Mouse (Mus musculus): ENCODE measurements around the gene Notch4. TPM values are rescaled to one million over a fixed set of nuclear protein-coding genes. Genes with fewer than 3 reads are reported as not detected.

Notch4 gene
- polyA plus RNA-seq, 1 experiment from 2014 or later: 10.6 TPM

DNA sequence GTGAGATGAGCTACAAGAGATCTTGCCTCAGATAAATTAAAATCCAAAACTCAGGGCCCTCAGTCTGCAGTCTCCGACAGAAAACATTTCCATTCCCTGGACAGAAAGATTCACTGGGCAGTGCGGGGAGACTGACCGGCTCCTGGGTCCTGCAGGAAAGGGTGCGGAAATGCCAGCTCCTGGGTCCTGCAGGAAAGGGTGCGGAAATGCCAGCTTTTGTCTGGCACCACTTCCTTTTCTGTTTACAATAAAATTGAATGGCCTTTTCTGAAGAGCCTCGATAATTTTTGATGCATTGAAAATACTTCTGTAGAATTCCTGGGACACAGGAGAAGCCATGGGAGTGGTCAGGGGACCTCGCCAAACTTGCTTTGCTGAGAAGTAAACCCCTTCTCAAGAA is 5.0 kb upstream of the Notch4 start:
- Histone ChIP-seq H3K9me3 (replicated peaks; ENCODE audit: low read length) (no peaks in the 10 kb centered on the region), H3K27me3 (ENCODE audit: insufficient read depth, low read length) (no peaks in the 10 kb centered on the region), H3K4me1 (replicated peaks; ENCODE audit: insufficient read depth, low read length) (peaks cover 3% of the 10 kb centered on the region; the same call in 1 of the 2 replicates), H3K4me2 (ENCODE audit: low read length) (no peak overlapping the region), H3K27ac (no peak overlapping the region), H3K9ac (ENCODE audit: low read depth, low read length) (no peak overlapping the region), H3K4me3 (replicated peaks; ENCODE audit: low read depth, low read length) (no peak overlapping the region), H3K36me3 (ENCODE audit: insufficient read depth, low read length) (no peaks in the 10 kb centered on the region)
- ATAC-seq (replicated peaks; ENCODE audit: low FRiP score, low read depth) (no peak), DNase-seq (ENCODE audit: low spot score) (no peak)
- 80% methylated on average over 7 of the region's 7 CpGs for WGBS
- TF ChIP-seq CTCF (IDR thresholded peaks at IDR 0.05; ENCODE audit: low read depth): no peak

DNA sequence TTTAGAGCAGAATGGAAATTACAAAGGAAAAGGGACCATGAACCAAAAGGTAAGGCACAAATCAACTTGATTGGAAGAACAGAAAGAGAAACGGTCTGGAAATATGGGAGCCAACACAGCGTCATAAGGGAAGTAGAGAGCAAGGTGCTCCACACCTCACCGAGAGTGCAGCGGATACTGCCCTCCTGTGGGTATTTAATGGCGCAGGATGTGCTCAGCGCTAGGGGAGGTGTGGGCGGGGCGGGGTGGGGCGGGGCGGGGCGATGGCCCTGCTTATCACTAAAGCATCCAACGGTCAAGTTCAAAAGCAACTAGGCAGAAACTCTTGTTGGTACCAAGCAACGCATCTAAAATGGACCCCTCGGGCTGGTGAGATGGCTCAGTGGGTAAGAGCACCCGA is 4.2 kb upstream of the Notch4 start:
- WGBS: 25% methylated on average over 15 of the region's 15 CpGs
- no peak for DNase-seq (ENCODE audit: low spot score)
- H3K36me3 ChIP-seq (ENCODE audit: insufficient read depth, low read length): no peaks in the 10 kb centered on the region
- H3K27me3 ChIP-seq (ENCODE audit: insufficient read depth, low read length): no peaks in the 10 kb centered on the region
- no peak overlapping the region for H3K4me2 ChIP-seq (ENCODE audit: low read length)
- H3K27ac ChIP-seq: no peak overlapping the region
- no peaks in the 10 kb centered on the region for H3K9me3 ChIP-seq (replicated peaks; ENCODE audit: low read length)
- H3K9ac ChIP-seq (ENCODE audit: low read depth, low read length): no peak overlapping the region
- H3K4me3 ChIP-seq (replicated peaks; ENCODE audit: low read depth, low read length): no peak overlapping the region
- H3K4me1 ChIP-seq (replicated peaks; ENCODE audit: insufficient read depth, low read length): peaks cover 8% of the 10 kb centered on the region
- ATAC-seq (replicated peaks; ENCODE audit: low FRiP score, low read depth): no peak
- peak; percentile 35; the same call in 1 of the 2 replicates for TF ChIP-seq CTCF (IDR thresholded peaks at IDR 0.05; ENCODE audit: low read depth)

DNA sequence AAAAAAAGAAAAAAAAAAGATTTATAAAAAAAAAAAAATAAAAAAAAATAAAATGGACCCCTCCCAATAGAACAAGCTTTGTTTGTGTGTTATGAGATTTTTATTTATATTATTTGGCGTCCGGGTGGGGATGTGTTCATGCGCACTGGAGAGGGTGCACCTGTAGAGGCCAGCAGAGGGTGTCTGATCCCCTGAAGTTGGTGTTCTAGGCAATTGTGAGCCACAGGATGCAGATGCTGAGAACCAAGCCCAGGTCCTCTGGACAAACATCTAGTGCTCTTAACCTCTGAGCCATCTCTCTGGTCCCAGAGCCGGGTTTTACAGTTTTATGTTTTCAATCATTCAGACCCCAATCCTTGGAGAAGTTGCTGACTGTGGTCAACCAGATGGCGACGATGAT is 3.6 kb upstream of the Notch4 start:
- WGBS: 95% methylated on average over 6 of the region's 6 CpGs
- Histone ChIP-seq H3K27me3 (ENCODE audit: insufficient read depth, low read length) (no peaks in the 10 kb centered on the region), H3K36me3 (ENCODE audit: insufficient read depth, low read length) (no peaks in the 10 kb centered on the region), H3K9ac (ENCODE audit: low read depth, low read length) (no peak overlapping the region), H3K27ac (no peak overlapping the region), H3K4me3 (replicated peaks; ENCODE audit: low read depth, low read length) (no peak overlapping the region), H3K4me2 (ENCODE audit: low read length) (no peak overlapping the region), H3K4me1 (replicated peaks; ENCODE audit: insufficient read depth, low read length) (peaks cover 13% of the 10 kb centered on the region), H3K9me3 (replicated peaks; ENCODE audit: low read length) (no peaks in the 10 kb centered on the region)
- no peak for DNase-seq (ENCODE audit: low spot score)
- TF ChIP-seq CTCF (IDR thresholded peaks at IDR 0.05; ENCODE audit: low read depth): no peak
- no peak for ATAC-seq (replicated peaks; ENCODE audit: low FRiP score, low read depth)

DNA sequence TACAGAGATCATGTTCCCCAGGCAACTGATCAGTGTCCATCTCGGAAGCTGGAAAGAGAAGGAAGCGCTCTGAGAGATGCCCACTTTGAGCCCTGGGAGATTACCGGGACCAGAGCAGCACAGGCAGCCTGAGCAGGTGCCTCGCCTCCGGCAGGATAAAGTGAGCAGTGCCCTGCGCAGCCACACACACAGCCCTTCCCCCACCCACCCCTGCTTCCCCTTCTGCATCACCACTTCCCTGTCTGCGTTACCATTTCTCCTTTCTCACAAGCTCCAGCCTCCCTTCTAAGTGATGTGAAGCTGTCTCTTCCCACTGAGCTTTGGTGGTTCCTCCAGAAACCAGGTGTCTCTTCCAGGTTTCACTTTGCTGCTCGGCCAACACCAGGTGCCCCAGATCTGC is 2.9 kb upstream of the Notch4 start:
- H3K4me1 ChIP-seq (replicated peaks; ENCODE audit: insufficient read depth, low read length): peaks cover 14% of the 10 kb centered on the region
- no peaks in the 10 kb centered on the region for H3K9me3 ChIP-seq (replicated peaks; ENCODE audit: low read length)
- no peak overlapping the region for H3K9ac ChIP-seq (ENCODE audit: low read depth, low read length)
- no peaks in the 10 kb centered on the region for H3K27me3 ChIP-seq (ENCODE audit: insufficient read depth, low read length)
- TF ChIP-seq CTCF (IDR thresholded peaks at IDR 0.05; ENCODE audit: low read depth): no peak
- no peaks in the 10 kb centered on the region for H3K36me3 ChIP-seq (ENCODE audit: insufficient read depth, low read length)
- H3K4me2 ChIP-seq (ENCODE audit: low read length): peak overlapping the region; percentile 15
- DNase-seq (ENCODE audit: low spot score) (no peak), ATAC-seq (replicated peaks; ENCODE audit: low FRiP score, low read depth) (no peak)
- H3K27ac ChIP-seq: peak overlapping the region; percentile 48; the same call in 1 of the 2 replicates
- 48% methylated on average over 8 of the region's 8 CpGs for WGBS
- no peak overlapping the region for H3K4me3 ChIP-seq (replicated peaks; ENCODE audit: low read depth, low read length)

DNA sequence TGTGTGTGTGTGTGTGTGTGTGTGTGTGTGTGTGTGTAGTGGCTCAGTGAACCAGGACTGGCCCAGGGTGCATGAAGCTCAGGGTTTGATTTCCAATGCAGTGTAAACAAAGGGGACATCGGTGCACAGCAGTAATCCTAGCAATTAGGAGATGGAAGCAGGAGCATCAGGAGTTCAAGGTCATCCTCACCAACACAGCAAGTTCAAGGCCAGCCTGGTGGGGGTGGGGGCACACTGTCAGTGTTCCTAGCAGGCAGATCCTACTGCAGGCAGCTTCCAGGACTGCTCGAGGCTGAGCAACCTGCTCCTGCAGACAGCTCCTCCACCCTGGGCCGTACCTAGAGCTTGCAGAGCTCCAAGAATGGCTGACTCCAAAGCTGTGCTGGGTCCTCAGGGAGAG is 1.5 kb upstream of the Notch4 start:
- no peak for ATAC-seq (replicated peaks; ENCODE audit: low FRiP score, low read depth)
- Histone ChIP-seq H3K4me3 (replicated peaks; ENCODE audit: low read depth, low read length) (no peak overlapping the region), H3K27me3 (ENCODE audit: insufficient read depth, low read length) (no peaks in the 10 kb centered on the region), H3K9ac (ENCODE audit: low read depth, low read length) (no peak overlapping the region), H3K27ac (no peak overlapping the region), H3K4me1 (replicated peaks; ENCODE audit: insufficient read depth, low read length) (peaks cover 14% of the 10 kb centered on the region), H3K9me3 (replicated peaks; ENCODE audit: low read length) (no peaks in the 10 kb centered on the region), H3K4me2 (ENCODE audit: low read length) (no peak overlapping the region), H3K36me3 (ENCODE audit: insufficient read depth, low read length) (no peaks in the 10 kb centered on the region)
- no peak for TF ChIP-seq CTCF (IDR thresholded peaks at IDR 0.05; ENCODE audit: low read depth)
- 61% methylated on average over 3 of the region's 3 CpGs for WGBS
- DNase-seq (ENCODE audit: low spot score): no peak

DNA sequence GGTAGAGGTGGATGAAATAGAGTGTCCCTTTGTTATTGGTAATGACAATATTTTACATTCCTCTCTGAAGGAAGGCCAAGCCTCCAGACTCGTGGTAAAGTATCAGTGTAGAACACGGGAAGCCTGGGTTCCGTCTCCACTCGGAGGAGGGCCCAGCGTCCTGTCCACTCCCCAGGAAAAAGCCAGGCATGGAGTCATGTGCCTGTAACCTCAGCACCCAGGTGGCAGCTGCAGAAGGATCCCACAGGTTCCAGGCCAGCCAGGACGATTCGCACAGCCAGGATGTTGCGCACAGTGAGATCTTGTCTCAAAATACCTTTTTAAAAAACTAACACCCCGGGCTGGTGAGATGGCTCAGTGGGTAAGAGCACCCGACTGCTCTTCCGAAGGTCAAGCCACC is 714 bp upstream of the Notch4 start:
- H3K27me3 ChIP-seq (ENCODE audit: insufficient read depth, low read length): no peaks in the 10 kb centered on the region
- no peak overlapping the region for H3K9ac ChIP-seq (ENCODE audit: low read depth, low read length)
- H3K9me3 ChIP-seq (replicated peaks; ENCODE audit: low read length): no peaks in the 10 kb centered on the region
- no peak overlapping the region for H3K4me3 ChIP-seq (replicated peaks; ENCODE audit: low read depth, low read length)
- H3K36me3 ChIP-seq (ENCODE audit: insufficient read depth, low read length): no peaks in the 10 kb centered on the region
- peaks cover 14% of the 10 kb centered on the region for H3K4me1 ChIP-seq (replicated peaks; ENCODE audit: insufficient read depth, low read length)
- DNase-seq (ENCODE audit: low spot score): no peak
- no peak for TF ChIP-seq CTCF (IDR thresholded peaks at IDR 0.05; ENCODE audit: low read depth)
- no peak for ATAC-seq (replicated peaks; ENCODE audit: low FRiP score, low read depth)
- WGBS: 56% methylated on average over 11 of the region's 11 CpGs
- no peak overlapping the region; the same call in 1 of the 2 replicates for H3K27ac ChIP-seq
- no peak overlapping the region for H3K4me2 ChIP-seq (ENCODE audit: low read length)

DNA sequence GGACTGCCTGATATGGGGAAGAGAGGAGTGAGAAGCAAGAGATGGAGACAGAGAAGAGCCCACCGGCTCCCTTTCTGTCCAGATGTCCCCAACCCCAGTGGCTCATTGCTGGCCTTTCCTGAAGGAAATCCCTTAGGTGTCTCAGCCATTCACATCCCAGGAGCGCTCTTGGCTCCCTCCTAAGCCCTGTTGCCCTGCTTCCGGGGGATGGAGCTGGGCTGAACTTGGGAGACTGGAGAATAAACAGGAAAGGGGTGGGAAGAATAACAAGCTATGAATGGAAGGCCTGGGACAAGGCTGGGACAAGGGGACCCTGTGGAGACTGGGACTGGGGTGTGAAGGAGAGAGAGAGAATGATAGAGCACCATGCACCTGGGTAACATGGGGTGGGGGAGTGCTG is 728 bp downstream of the Notch4 start:
- H3K27ac ChIP-seq: peak overlapping the region; percentile 88
- no peaks in the 10 kb centered on the region for H3K9me3 ChIP-seq (replicated peaks; ENCODE audit: low read length)
- ATAC-seq (replicated peaks; ENCODE audit: low FRiP score, low read depth) (0 out of 2 replicates have a peak, but pooled peaks have one; percentile 21), DNase-seq (ENCODE audit: low spot score) (peak; percentile 82)
- H3K27me3 ChIP-seq (ENCODE audit: insufficient read depth, low read length): no peaks in the 10 kb centered on the region
- H3K36me3 ChIP-seq (ENCODE audit: insufficient read depth, low read length): no peaks in the 10 kb centered on the region
- peaks cover 14% of the 10 kb centered on the region for H3K4me1 ChIP-seq (replicated peaks; ENCODE audit: insufficient read depth, low read length)
- TF ChIP-seq CTCF (IDR thresholded peaks at IDR 0.05; ENCODE audit: low read depth): no peak
- 25% methylated on average over 3 of the region's 3 CpGs for WGBS
- peak overlapping the region; percentile 26; the same call in 1 of the 2 replicates for H3K4me3 ChIP-seq (replicated peaks; ENCODE audit: low read depth, low read length)
- H3K4me2 ChIP-seq (ENCODE audit: low read length): peak overlapping the region; percentile 40
- H3K9ac ChIP-seq (ENCODE audit: low read depth, low read length): peak overlapping the region; percentile 47

Data from kidney, postnatal 0 days (tissue).